Mouse (Mus musculus) ES-Bruce4 (cell line): ENCODE measurements at regions not wholly inside any gene's neighbourhood (a gene's known extent, or its start where the extent isn't known, plus 50 kb on each side); places are given as distances from the start of the nearest gene placed in this dataset.

ENCODE experiments used
- CTCF ChIP-seq: IDR thresholded peaks from one replicate; pipeline ENCODE4 v1.8.1; 2011; ENCODE audit warnings: low read depth, low read length
- EP300 ChIP-seq: IDR thresholded peaks from 2 replicates; pipeline ENCODE4 v1.6.1; 2011; ENCODE audit warnings: low read depth, low read length; ENCODE audit not compliant: insufficient read depth
- POLR2A ChIP-seq: IDR thresholded peaks from one replicate; pipeline ENCODE4 v1.8.1; 2011; ENCODE audit warnings: low read length; ENCODE audit not compliant: insufficient read depth

DNA sequence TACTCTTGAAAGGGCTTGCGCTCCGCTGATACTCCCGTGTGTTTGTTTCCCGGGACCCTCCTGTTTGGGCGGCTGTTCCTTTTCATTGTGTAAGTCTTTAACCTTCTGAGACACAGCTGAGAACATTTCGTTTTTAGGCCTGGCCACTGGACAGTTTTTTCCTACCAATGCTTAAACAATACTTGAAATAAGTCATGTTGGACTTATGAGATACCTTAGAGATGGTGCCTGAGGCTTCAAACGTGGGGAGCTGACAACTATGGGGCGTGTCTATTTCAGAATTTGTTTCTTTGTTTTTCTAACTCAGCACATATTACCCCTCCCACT lies 78.9 kb upstream of the Otx2 start:
- TF ChIP-seq POLR2A (no peak), EP300 (no peak), CTCF (no peak)
